Mouse (Mus musculus) layer of hippocampus, adult 8-10 months (tissue): Measurements from ENCODE around the gene Elk3. TPM values are rescaled to one million over a fixed set of nuclear protein-coding genes. Genes with fewer than 3 reads are reported as not detected.

ENCODE experiments used
- DNase-seq, 2 experiments: peaks; one replicate each; pipeline ENCODE4 v3.0.0; 2022; ENCODE audit warnings: low spot score in 2 of 2
- total RNA-seq, 4 experiments: library from RNA; stranded (reverse); gene quantifications; 2 replicates each; pipeline ENCODE4 v1.2.4; 2022

The Elk3 gene
- total RNA-seq, 4 experiments from 2014 or later = 7.5 to 18.4 (median 12.0) TPM

DNA sequence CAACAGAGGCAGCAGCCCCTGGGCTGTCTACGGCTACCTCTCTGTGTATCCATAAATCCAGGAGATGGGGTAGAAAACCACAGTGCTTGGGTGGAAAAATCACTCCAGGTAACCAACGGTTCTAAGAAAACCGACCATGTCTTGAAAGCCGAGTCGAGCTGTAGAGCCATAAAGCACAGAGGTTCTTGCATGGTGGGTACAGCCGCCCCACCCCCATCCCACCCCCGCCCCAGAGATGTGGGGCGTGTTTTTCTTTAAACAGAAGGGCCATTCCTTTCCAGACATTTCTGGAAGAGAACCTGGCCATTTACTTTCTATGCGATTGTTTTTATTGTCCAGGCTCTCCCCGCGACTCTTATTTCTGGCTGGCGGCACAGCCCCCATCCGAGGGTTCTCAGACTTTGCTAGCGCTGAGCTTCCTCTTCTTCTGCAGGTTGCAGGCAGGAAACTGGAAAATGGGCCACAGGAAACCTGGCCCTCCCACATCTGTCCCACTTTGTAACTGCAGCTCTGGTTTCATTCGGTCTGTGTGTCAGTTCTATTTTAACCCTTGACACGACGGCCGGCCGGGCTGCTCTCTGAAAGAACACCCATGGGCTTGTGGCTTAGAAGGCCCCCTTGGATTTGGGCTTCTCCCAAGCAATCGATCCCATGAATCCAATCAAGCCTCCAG lies 16.3 kb downstream of the Elk3 start:
- no peak for DNase-seq

GRCm38 (mm10) chr10:93293621-93294020 lies 17.3 kb downstream of the Elk3 start:
- no peak for DNase-seq

GRCm38 (mm10) chr10:93291843-93292242 lies 19.1 kb downstream of the Elk3 start:
- DNase-seq = peak; percentile 57 to 85

- DNase-seq = no peak
These were observed 19.6 kb downstream of the Elk3 start for GRCm38 (mm10) chr10:93291352-93291751.

DNA sequence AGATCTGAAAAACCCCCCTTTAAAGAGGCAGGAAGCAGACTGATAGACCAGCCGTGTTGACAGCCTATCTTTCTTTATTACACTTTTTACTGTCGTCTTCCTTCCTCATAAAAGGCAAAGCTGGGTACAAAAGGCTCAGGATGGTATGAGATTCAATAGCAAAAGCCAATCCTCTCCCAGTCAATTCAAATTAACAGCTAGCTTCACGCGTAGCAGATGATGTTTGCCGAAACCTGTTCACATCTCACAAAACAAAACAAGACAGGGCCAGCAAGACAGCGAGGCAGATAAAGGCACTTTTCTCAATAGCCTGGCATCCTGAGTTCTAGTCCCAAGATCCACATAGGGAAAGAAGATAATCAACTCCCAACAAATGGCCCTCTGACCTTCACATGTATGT lies 21.5 kb downstream of the Elk3 start:
- no peak for DNase-seq

DNA sequence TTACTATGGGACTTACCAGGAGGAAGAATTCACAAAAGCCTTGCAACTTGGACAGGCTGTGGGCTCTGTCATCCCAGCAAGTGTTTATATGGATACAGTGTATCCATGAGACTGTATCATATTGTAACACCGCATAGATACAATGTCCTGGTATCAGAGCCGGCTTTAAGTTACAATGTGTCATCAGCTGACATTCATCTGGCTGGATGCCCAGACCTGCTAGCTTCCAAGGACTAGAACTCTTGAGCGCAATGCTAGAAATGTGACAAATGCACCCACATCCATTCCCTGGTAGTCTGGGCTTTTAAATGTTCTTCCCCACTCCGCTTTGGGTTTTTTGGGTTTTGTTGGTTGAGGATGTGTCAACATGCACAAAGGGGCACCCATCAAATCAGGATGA lies 22.6 kb downstream of the Elk3 start:
- DNase-seq = no peak

DNA sequence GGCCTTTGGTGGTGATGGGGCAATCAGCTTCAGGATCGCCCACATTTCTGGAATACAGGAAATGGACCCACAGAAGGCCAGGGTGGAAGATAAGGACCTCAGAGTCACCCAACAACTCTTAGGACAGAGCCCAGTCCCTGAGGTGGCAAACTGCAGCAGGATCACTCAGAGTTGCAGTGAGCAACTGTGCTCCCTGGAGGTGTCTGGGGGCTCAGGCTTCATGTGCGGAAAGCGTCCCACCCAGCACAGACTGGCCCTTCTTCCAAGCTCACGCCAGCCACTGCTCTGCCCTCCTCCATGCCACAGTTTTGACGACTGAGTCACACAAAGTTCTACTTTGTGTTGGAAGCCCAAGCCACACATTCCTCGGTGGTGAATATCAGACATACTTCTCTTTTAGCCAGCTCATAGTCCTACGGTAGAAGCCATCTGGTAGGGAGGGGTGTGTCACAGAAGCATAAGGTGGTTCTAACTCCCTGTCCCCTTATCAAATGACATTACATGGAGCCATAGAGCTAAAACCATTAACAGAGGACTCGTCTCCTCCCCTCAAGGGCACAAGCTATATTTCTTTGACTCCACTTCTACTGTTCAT lies 23.3 kb downstream of the Elk3 start:
- DNase-seq = no peak

GRCm38 (mm10) chr10:93285489-93285888 lies 25.4 kb downstream of the Elk3 start:
- DNase-seq = no peak

- DNase-seq = no peak
These were observed 27.7 kb downstream of the Elk3 start for GRCm38 (mm10) chr10:93283258-93283657.

DNA sequence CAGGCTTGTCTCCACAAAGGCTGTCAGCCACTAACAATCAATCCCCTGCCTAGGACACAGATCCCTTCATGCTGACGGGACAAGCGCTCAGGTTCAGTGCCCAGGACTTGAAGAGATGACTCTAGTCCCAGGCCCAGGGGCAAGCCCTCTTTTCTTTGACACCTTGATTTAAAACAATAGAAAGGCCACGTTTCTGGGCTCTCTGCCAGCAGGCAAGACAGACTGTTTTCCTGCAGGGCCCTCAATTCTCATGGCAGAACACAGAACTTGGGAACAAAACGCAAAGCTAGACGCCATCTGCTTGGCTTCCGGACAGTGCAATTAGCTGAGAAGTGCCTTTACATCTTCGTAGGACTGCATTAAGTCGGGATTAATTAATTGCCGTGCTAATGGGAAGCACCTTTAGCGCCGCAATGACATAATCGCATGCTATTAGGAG lies 28.4 kb downstream of the Elk3 start:
- no peak for DNase-seq

- DNase-seq = no peak
These were observed 29.8 kb downstream of the Elk3 start for GRCm38 (mm10) chr10:93281092-93281491.

DNA sequence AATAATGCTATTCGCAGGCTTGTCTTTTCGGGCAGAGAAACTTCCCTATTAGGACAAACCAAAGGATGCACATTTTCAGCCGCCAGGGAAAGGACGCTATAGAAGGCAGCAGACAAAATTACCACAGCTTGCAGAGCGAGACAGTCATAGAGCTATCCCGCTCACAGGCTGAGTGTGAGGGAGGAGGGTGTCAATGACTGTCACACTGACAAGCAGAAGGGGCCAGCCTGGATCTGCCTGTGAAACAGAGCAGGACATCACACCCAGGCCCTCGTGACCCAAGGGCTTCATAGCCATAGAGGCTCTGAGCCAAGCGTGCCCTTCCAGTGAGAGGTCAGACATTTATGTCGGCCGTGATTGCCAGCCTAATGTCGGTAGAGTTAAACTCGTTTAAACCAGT lies 30.3 kb downstream of the Elk3 start:
- no peak for DNase-seq

GRCm38 (mm10) chr10:93279062-93279461 lies 31.9 kb downstream of the Elk3 start:
- no peak for DNase-seq

- DNase-seq = no peak
These were observed 32.6 kb downstream of the Elk3 start for GRCm38 (mm10) chr10:93278361-93278760.

GRCm38 (mm10) chr10:93276857-93277256 lies 34.1 kb downstream of the Elk3 start:
- no peak for DNase-seq

DNA sequence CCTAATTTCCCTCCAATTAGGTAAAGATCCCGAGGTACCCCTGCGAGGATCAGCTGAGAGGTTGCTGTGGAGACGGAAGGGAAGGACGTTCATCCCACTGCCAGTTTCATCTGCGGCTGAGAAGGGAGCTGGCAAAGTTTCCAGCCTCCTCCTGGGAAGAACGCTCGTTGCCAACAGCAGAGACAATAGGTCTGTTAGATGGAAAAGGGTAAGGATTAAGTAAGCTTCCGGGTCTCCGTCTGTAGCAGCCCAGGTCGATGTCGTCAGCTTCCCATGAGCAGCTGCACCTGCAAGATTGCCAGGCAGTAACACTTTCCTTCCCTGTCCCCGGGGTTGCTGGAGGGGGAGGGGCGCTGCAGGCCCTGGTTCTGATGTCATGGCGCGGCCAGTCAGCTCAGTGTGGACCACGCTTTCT lies 34.6 kb downstream of the Elk3 start:
- DNase-seq = peak; percentile 87 to 89

DNA sequence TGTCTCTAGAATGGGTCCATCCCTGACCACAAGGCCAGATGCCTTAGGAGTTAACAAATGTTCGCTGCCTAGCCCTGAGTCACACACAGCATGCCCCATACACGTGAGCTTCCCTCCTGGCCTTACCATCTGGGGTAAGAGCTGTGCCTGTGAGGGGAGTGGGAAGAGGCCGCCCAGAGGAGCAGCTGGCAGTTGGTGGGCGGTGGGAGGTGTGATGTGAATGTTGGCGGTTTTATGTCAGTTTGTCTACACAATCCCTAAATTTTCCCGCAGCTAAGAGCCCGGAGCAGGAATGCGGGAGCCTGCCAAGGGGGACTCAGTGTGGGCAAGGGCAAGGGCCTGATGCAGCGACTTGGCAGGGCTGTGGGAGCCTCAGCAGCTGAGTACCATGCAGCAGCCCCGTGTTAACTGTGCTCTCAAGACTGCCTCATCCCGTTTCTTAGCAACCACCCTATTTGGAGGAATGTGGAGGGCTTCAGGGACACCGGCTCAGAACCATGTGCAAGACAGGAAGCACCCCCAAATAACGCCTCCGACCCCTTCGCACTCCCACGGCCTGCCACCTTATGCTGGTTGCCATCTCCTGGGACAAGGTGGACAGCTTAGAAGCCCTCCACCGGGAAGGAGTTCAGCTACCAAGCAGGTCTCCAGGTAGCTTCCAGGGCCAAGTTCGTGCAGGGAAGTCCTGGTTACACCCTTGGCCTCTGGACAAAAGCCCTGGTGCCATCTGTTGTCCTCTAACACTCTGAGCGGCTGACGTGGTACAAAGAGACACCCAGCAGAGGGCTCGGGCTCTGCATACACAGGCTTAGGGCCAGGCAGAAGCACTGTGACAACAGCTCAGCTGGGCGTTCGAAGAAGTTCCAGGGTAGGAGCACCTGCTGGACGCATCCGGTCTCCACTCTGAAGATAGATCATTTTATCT lies 35.5 kb downstream of the Elk3 start:
- DNase-seq = peak; percentile 91 to 92

GRCm38 (mm10) chr10:93274277-93274696 lies 36.6 kb downstream of the Elk3 start:
- no peak for DNase-seq

DNA sequence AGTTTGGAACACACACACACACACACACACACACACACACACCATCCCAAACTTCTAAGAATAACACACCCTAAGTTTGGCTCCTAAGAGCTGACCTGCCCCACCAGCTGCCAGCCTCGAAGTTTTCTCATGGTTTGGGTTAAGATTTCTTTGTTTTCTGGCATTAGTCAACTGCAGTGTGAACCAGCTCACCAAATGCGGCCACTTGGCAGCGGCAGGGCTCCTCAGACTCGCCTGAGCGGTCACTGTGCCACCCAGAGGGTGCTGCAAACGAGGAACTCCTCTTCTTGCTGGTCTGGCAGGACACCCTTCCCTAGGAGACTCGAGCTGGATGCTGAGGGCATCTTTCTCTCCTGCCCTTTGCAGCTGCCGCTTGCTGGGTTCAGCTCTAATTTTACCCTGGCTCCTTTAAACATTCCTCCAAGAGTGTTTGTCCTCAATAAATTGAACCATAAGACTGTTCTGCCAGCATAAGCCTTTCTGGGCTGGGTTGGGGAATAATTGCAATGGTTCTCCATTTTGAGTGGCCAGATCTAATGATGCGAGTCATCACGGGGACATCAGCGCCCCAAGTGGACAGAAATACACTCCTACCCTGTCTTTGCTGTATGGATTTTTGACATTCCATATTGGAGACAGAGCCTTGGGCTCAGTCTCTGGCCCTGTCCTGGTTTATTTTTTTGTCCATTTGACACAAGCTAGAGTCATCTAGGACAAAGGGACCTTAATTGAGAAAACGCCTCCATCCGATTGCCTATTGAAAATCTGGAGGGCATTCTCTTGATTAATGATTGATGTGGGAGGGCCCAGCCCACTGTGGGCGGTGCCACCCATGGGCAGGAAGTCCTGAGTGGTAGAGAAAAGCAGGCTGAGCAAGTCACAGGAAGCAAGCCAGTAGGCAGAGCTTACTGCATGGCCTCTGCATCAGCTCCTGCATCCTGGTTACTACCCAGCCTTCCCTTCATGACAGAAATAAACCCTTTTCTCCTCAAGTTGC lies 37.7 kb downstream of the Elk3 start:
- DNase-seq = no peak

- DNase-seq = no peak
These were observed 39.1 kb downstream of the Elk3 start for GRCm38 (mm10) chr10:93271831-93272230.

DNA sequence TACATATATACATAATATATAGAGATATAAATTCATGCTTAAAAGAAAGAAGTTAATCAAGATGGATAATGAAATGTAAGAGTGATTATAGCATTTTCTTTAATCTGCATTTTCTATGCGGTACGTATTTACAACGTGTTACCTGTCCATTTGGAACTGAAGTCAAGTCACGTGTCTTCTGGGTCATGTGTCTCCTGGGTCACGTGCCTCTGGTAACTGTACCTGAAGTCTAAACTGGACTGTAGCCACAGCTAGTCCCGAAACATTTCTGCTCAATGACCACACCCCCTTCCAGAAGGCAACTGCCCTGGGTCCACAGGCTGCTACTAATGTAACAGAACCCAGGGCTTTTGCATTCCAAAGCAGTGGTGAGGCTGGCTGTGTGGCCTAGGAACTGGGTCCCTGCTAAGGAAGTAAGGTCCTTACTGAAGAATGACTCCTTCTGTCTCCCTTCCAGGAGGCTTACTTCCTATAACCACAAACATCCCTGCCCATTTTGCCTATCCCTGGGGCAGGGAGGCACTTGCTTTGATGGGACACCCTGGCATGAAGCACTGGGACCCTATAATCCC lies 40.0 kb downstream of the Elk3 start:
- DNase-seq = no peak
